In the genomic region with DNA sequence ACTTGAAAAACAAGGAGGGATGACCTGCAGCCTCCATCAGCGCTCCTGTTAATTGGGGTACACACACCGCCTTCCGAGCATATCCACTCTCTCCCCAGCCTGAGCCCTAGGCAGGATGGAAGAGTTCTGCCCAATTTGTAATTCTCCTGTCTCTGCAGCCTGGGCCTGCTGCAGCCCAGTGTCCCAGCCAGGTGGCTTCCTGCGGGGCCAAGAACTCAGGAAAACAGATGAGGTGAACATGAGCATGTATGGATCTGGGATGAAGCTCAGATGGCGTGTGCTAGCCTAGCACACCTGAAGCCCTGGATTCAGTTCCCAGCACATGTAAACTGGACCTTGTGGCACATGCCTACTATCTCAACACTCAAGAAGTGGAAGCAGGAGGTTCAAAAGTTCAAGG, we compare ENCODE assay signal across 17 mouse cellular contexts.
DNase-seq lines count a peak whose midpoint lies in the region; ATAC-seq lines count a peak whose summit lies in the region.
"Had no signal": no experiment of that assay in that cellular context is flagged by ENCODE, and none has a peak within 500 bp of the region (broad histone marks: within the 10 kb centered on the region; RNA-seq: fewer than 3 reads in every experiment).

No protein-coding gene starts in this region.

- WGBS in forebrain, embryonic 12.5 days: 87% methylated on average over 5 of the region's 5 CpGs
- 90% methylated on average over 5 of the region's 5 CpGs for WGBS in forebrain, embryonic 14.5 days
- 93% methylated on average over 5 of the region's 5 CpGs for WGBS in heart, embryonic 14.5 days
- 93% methylated on average over 5 of the region's 5 CpGs for WGBS in midbrain, embryonic 13.5 days
- WGBS in midbrain, embryonic 10.5 days: 92% methylated on average over 5 of the region's 5 CpGs
- 91% methylated on average over 5 of the region's 5 CpGs for WGBS in intestine, embryonic 15.5 days

- H3K36me3 ChIP-seq in forebrain, embryonic 12.5 days (replicated peaks): no peaks in the 10 kb centered on the region
- H3K36me3 ChIP-seq in forebrain, embryonic 14.5 days (ENCODE audit: control insufficient read depth, insufficient read depth, low read length): no peaks in the 10 kb centered on the region
- H3K36me3 ChIP-seq in heart, embryonic 14.5 days (ENCODE audit: control insufficient read depth, insufficient read depth, low read length): no peaks in the 10 kb centered on the region
- H3K36me3 ChIP-seq in midbrain, embryonic 13.5 days: no peaks in the 10 kb centered on the region
- no peaks in the 10 kb centered on the region for H3K36me3 ChIP-seq in midbrain, embryonic 10.5 days
- H3K36me3 ChIP-seq in intestine, embryonic 15.5 days: no peaks in the 10 kb centered on the region
- H3K36me3 ChIP-seq: liver, embryonic 12.5 days; neural tube, embryonic 12.5 days had no signal

- no peak for DNase-seq in forebrain, embryonic 14.5 days (ENCODE audit: low spot score)
- DNase-seq in heart, adult 9 months (ENCODE audit: low spot score in 2 of 2): no peak
- no peak for DNase-seq in midbrain, embryonic 10.5 days (ENCODE audit: low spot score)
- DNase-seq: adrenal gland, adult 2 months; cerebellum, adult 11 months; embryo, embryonic 11 days; gastrocnemius, adult 2 months; kidney, adult 18-20 months; thymus, postnatal 14 days had no signal

- H3K4me3 ChIP-seq in forebrain, embryonic 12.5 days (replicated peaks): no peak overlapping the region
- H3K4me3 ChIP-seq in forebrain, embryonic 14.5 days (ENCODE audit: low read depth, low read length): no peak overlapping the region
- no peak overlapping the region for H3K4me3 ChIP-seq in heart, embryonic 14.5 days (ENCODE audit: control insufficient read depth in 1 of 2, insufficient read depth in 1 of 2, low read depth in 1 of 2, low read length in 2 of 2)
- H3K4me3 ChIP-seq in midbrain, embryonic 13.5 days (replicated peaks): no peak overlapping the region
- no peak overlapping the region for H3K4me3 ChIP-seq in midbrain, embryonic 10.5 days
- no peak overlapping the region for H3K4me3 ChIP-seq in intestine, embryonic 15.5 days (replicated peaks)
- H3K4me3 ChIP-seq: gastrocnemius, adult 2 months; layer of hippocampus, adult 2 months; liver, embryonic 12.5 days; neural tube, embryonic 12.5 days had no signal

- 0 out of 2 replicates have a peak overlapping the region, but pooled peaks have one; percentile 2 for H3K27ac ChIP-seq in forebrain, embryonic 12.5 days
- no peak overlapping the region for H3K27ac ChIP-seq in forebrain, embryonic 14.5 days (ENCODE audit: low read depth, low read length)
- peak overlapping the region; percentile 88 to 91 for H3K27ac ChIP-seq in heart, embryonic 14.5 days (replicated peaks in 1 of 2; ENCODE audit: control insufficient read depth in 1 of 2, insufficient read depth in 1 of 2, low read depth in 2 of 2, low read length in 2 of 2)
- H3K27ac ChIP-seq in midbrain, embryonic 13.5 days: peak overlapping the region; percentile 46; the same call in 1 of the 2 replicates
- no peak overlapping the region for H3K27ac ChIP-seq in midbrain, embryonic 10.5 days (replicated peaks)
- no peak overlapping the region for H3K27ac ChIP-seq in intestine, embryonic 15.5 days
- H3K27ac ChIP-seq: gastrocnemius, adult 2 months; layer of hippocampus, adult 2 months; liver, embryonic 12.5 days had no signal

- H3K27me3 ChIP-seq in forebrain, embryonic 12.5 days: peaks cover 27% of the 10 kb centered on the region
- H3K27me3 ChIP-seq in forebrain, embryonic 14.5 days (replicated peaks; ENCODE audit: control insufficient read depth, insufficient read depth, low read length): peaks cover 11% of the 10 kb centered on the region
- H3K27me3 ChIP-seq in heart, embryonic 14.5 days (ENCODE audit: control insufficient read depth, insufficient read depth, low read length): no peaks in the 10 kb centered on the region
- peaks cover 25% of the 10 kb centered on the region for H3K27me3 ChIP-seq in midbrain, embryonic 13.5 days
- peaks cover 43% of the 10 kb centered on the region for H3K27me3 ChIP-seq in midbrain, embryonic 10.5 days (ENCODE audit: low read depth, poor library complexity, severe bottlenecking)
- no peaks in the 10 kb centered on the region for H3K27me3 ChIP-seq in intestine, embryonic 15.5 days (replicated peaks)

- H3K4me2 ChIP-seq in forebrain, embryonic 12.5 days: no peak overlapping the region
- H3K4me2 ChIP-seq in forebrain, embryonic 14.5 days (ENCODE audit: low read length): no peak overlapping the region
- no peak overlapping the region; the same call in 1 of the 2 replicates for H3K4me2 ChIP-seq in heart, embryonic 14.5 days (ENCODE audit: low read length)
- H3K4me2 ChIP-seq in midbrain, embryonic 13.5 days (replicated peaks): no peak overlapping the region
- H3K4me2 ChIP-seq in intestine, embryonic 15.5 days (replicated peaks): no peak overlapping the region
- H3K4me2 ChIP-seq: liver, embryonic 12.5 days; neural tube, embryonic 12.5 days had no signal

- H3K9ac ChIP-seq in forebrain, embryonic 12.5 days: no peak overlapping the region
- H3K9ac ChIP-seq in forebrain, embryonic 14.5 days (ENCODE audit: low read length): no peak overlapping the region
- H3K9ac ChIP-seq in heart, embryonic 14.5 days (ENCODE audit: low read length): no peak overlapping the region
- H3K9ac ChIP-seq in midbrain, embryonic 13.5 days (replicated peaks): no peak overlapping the region
- H3K9ac ChIP-seq in intestine, embryonic 15.5 days: no peak overlapping the region
- H3K9ac ChIP-seq: liver, embryonic 12.5 days; neural tube, embryonic 12.5 days had no signal

- H3K9me3 ChIP-seq in forebrain, embryonic 12.5 days: no peaks in the 10 kb centered on the region
- H3K9me3 ChIP-seq in forebrain, embryonic 14.5 days (replicated peaks; ENCODE audit: control insufficient read depth, low read length): no peaks in the 10 kb centered on the region
- H3K9me3 ChIP-seq in heart, embryonic 14.5 days (ENCODE audit: control insufficient read depth, low read length): no peaks in the 10 kb centered on the region
- no peaks in the 10 kb centered on the region for H3K9me3 ChIP-seq in midbrain, embryonic 13.5 days
- no peaks in the 10 kb centered on the region for H3K9me3 ChIP-seq in midbrain, embryonic 10.5 days (replicated peaks)
- H3K9me3 ChIP-seq in intestine, embryonic 15.5 days: no peaks in the 10 kb centered on the region
- H3K9me3 ChIP-seq: liver, embryonic 12.5 days; neural tube, embryonic 12.5 days had no signal

- ATAC-seq in forebrain, embryonic 12.5 days (ENCODE audit: low FRiP score): no peak
- ATAC-seq in forebrain, embryonic 14.5 days: no peak
- no peak for ATAC-seq in heart, embryonic 14.5 days (ENCODE audit: insufficient number of reproducible peaks, insufficient read depth, low FRiP score, low read depth)
- no peak for ATAC-seq in midbrain, embryonic 13.5 days
- no peak for ATAC-seq in intestine, embryonic 15.5 days
- ATAC-seq: forebrain, embryonic 16.5 days; liver, embryonic 12.5 days had no signal

- H3K4me1 ChIP-seq in forebrain, embryonic 12.5 days: peaks cover 31% of the 10 kb centered on the region
- peaks cover 4% of the 10 kb centered on the region for H3K4me1 ChIP-seq in forebrain, embryonic 14.5 days (ENCODE audit: control insufficient read depth, insufficient read depth, low read length)
- H3K4me1 ChIP-seq in heart, embryonic 14.5 days (ENCODE audit: control insufficient read depth in 2 of 2, insufficient read depth in 2 of 2, low read length in 2 of 2): peaks cover 38 to 40% of the 10 kb centered on the region in 2 experiments
- H3K4me1 ChIP-seq in midbrain, embryonic 13.5 days (replicated peaks): peaks cover 37% of the 10 kb centered on the region
- peaks cover 56% of the 10 kb centered on the region for H3K4me1 ChIP-seq in midbrain, embryonic 10.5 days
- peaks cover 21% of the 10 kb centered on the region for H3K4me1 ChIP-seq in intestine, embryonic 15.5 days (replicated peaks)
- H3K4me1 ChIP-seq: liver, embryonic 12.5 days had no signal

Comparison
In these comparisons a context has a peak if more than half of its experiments do, and no peak if none do; other contexts are left out.
1. H3K27ac ChIP-seq: peak in forebrain, embryonic 12.5 days (single experiment), heart, embryonic 14.5 days (2 of 2) and midbrain, embryonic 13.5 days (single experiment); none in forebrain, embryonic 14.5 days (single experiment), midbrain, embryonic 10.5 days (single experiment) and intestine, embryonic 15.5 days (single experiment).